Mouse (Mus musculus): ENCODE results near the gene Daam1.

DNA sequence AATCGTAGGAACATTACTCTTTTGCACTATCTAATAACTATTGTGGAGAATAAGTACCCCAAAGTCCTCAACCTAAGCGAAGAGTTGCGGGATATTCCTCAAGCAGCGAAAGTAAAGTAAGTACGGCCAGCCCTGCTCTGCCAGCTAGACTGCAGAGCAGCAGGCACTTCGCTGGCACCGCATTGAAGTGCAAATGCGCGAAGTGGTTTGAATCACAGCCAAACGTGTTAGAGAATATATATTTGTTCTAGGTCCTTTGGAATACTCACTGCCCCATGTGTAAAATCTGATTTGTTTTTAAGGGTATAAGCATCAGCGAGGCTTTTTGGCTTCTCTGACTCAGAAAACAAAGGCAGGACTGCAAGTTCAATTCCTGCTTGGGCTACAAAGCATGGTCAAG, 149.9 kb downstream of the Daam1 start:
- TF ChIP-seq CTCF (IDR thresholded peaks at IDR 0.05; ENCODE audit: low read depth) (no peak), EP300 (IDR thresholded peaks at IDR 0.05; ENCODE audit: low read depth) (no peak)

Data from liver, postnatal 0 days (tissue).